Mouse (Mus musculus) adipocyte (in vitro differentiated cells): ENCODE measurements around the gene Sprr2a3.
"Not testable (repeated sequence)": the region's sequence is repeated elsewhere in the genome, so short reads cannot be mapped to it uniquely, and the experiment has no call there.

Source experiments
- DNase-seq: peaks from one replicate; pipeline ENCODE4 v3.0.0-alpha.2; 2016; ENCODE audit warnings: low spot score

Gene Sprr2a3

GRCm38 (mm10) chr3:92285101-92285500, at the start of gene Sprr2a3:
TSS of gene Sprr2a3 (plus strand) at chr3:92285417.
- DNase-seq, result not testable (repeated sequence)

- not testable (repeated sequence) for DNase-seq
These were observed 48.6 kb upstream of the Sprr2a3 start for GRCm38 (mm10) chr3:92236463-92237189.

GRCm38 (mm10) chr3:92238736-92239135, 46.5 kb upstream of the Sprr2a3 start:
- DNase-seq, result not testable (repeated sequence)

GRCm38 (mm10) chr3:92239197-92239596, 46.0 kb upstream of the Sprr2a3 start:
- not testable (repeated sequence) for DNase-seq

- not testable (repeated sequence) for DNase-seq
These were observed 40.4 kb upstream of the Sprr2a3 start for GRCm38 (mm10) chr3:92244833-92245232.

- not testable (repeated sequence) for DNase-seq
These were observed 39.0 kb upstream of the Sprr2a3 start for GRCm38 (mm10) chr3:92246245-92246644.

- not testable (repeated sequence) for DNase-seq
These were observed 36.7 kb upstream of the Sprr2a3 start for GRCm38 (mm10) chr3:92248494-92248893.

GRCm38 (mm10) chr3:92250450-92250849, 34.8 kb upstream of the Sprr2a3 start:
- DNase-seq, result not testable (repeated sequence)

GRCm38 (mm10) chr3:92253860-92254259, 31.4 kb upstream of the Sprr2a3 start:
- not testable (repeated sequence) for DNase-seq

- DNase-seq, result not testable (repeated sequence)
These were observed 26.7 kb upstream of the Sprr2a3 start for GRCm38 (mm10) chr3:92258526-92258925.

- DNase-seq, result not testable (repeated sequence)
These were observed 21.8 kb upstream of the Sprr2a3 start for GRCm38 (mm10) chr3:92263462-92263861.

- DNase-seq, result not testable (repeated sequence)
These were observed 13.7 kb upstream of the Sprr2a3 start for GRCm38 (mm10) chr3:92271414-92271985.

GRCm38 (mm10) chr3:92273504-92273903, 11.7 kb upstream of the Sprr2a3 start:
- not testable (repeated sequence) for DNase-seq

- DNase-seq, result not testable (repeated sequence)
These were observed 11.2 kb upstream of the Sprr2a3 start for GRCm38 (mm10) chr3:92274018-92274417.

- not testable (repeated sequence) for DNase-seq
These were observed 5.6 kb upstream of the Sprr2a3 start for GRCm38 (mm10) chr3:92279663-92280062.

GRCm38 (mm10) chr3:92280963-92281606, 4.1 kb upstream of the Sprr2a3 start:
- not testable (repeated sequence) for DNase-seq

- not testable (repeated sequence) for DNase-seq
These were observed 3.3 kb downstream of the Sprr2a3 start for GRCm38 (mm10) chr3:92288489-92288888.

- DNase-seq, result no peak
These were observed 22.2 kb downstream of the Sprr2a3 start for GRCm38 (mm10) chr3:92307406-92307805.

- no peak for DNase-seq
These were observed 31.1 kb downstream of the Sprr2a3 start, which contains the start of gene Sprr2b for GRCm38 (mm10) chr3:92316320-92316719. TSS of gene Sprr2b (plus strand) at chr3:92316620.

GRCm38 (mm10) chr3:92317384-92317783, 32.2 kb downstream of the Sprr2a3 start:
- no peak for DNase-seq

GRCm38 (mm10) chr3:92336278-92336677, 51.1 kb downstream of the Sprr2a3 start:
- DNase-seq, result no peak

- no peak for DNase-seq
These were observed 53.6 kb downstream of the Sprr2a3 start, which contains the start of gene Sprr2d for GRCm38 (mm10) chr3:92338840-92339239. TSS of gene Sprr2d (plus strand) at chr3:92339140.
